Mouse (Mus musculus) forebrain, embryonic 12.5 days (tissue): ENCODE results near the gene Git2. TPM values are rescaled to one million over a fixed set of nuclear protein-coding genes. Genes with fewer than 3 reads are reported as not detected.
A peak's percentile ranks its signal among the peaks of the same experiment; 100 is the strongest.

ENCODE experiments used
- ATAC-seq: fragments of 200-750 bp; cut with Nextera tagmentation; 2 replicates; pipeline ENCODE4 v1.8.0; 2017; ENCODE audit warnings: moderate TSS enrichment; ENCODE audit not compliant: low FRiP score
- H3K27ac ChIP-seq: fragments of 300-500 bp; sonication (generic); 2 replicates; pipeline ENCODE4 v1.5.1; 2016; ENCODE audit warnings: mild to moderate bottlenecking
- H3K27me3 ChIP-seq: fragments of 300-500 bp; sonication (generic); 2 replicates; pipeline ENCODE4 v1.6.1; 2016; ENCODE audit warnings: mild to moderate bottlenecking
- H3K36me3 ChIP-seq: fragments of 300-500 bp; sonication (generic); replicated peaks from 2 replicates; pipeline ENCODE4 v1.6.1; 2016; ENCODE audit warnings: mild to moderate bottlenecking
- H3K4me1 ChIP-seq: fragments of 300-500 bp; sonication (generic); 2 replicates; pipeline ENCODE4 v1.6.1; 2016
- H3K4me2 ChIP-seq: fragments of 300-500 bp; sonication (generic); 2 replicates; pipeline ENCODE4 v1.6.1; 2016; ENCODE audit warnings: mild to moderate bottlenecking, moderate library complexity
- H3K4me3 ChIP-seq: fragments of 300-500 bp; sonication (generic); replicated peaks from 2 replicates; pipeline ENCODE4 v1.5.1; 2016; ENCODE audit warnings: mild to moderate bottlenecking
- H3K9ac ChIP-seq: fragments of 300-500 bp; sonication (generic); 2 replicates; pipeline ENCODE4 v1.6.1; 2016; ENCODE audit warnings: mild to moderate bottlenecking
- H3K9me3 ChIP-seq: fragments of 300-500 bp; sonication (generic); 2 replicates; pipeline ENCODE4 v1.6.1; 2016
- WGBS: fragments of 180-500 bp; shearing (Covaris S2); methylation state at CpG from one replicate; pipeline ENCODE4 v1.1.7; 2016; 5-methylcytosine and 5-hydroxymethylcytosine counted together
- polyA plus RNA-seq: library from polyadenylated mRNA; unstranded; fragments of >200 nt; fragmentation: Nextera tagmentation; extraction: Ambion mirVana; gene quantifications from 2 replicates; pipeline ENCODE4 v1.2.1, GENCODE M21; 2016

Git2 gene
- polyA plus RNA-seq, 1 experiment from 2014 or later = 43.0 TPM

GRCm38 (mm10) chr5:114728160-114728559 is 47.2 kb downstream of the Git2 start:
- WGBS = 86% methylated on average over 10 of the region's 10 CpGs
- no peaks in the 10 kb centered on the region for H3K4me1 ChIP-seq
- no peak for ATAC-seq
- H3K27me3 ChIP-seq = no peaks in the 10 kb centered on the region
- no peak overlapping the region for H3K27ac ChIP-seq
- no peak overlapping the region for H3K9ac ChIP-seq
- no peak overlapping the region for H3K4me3 ChIP-seq
- no peaks in the 10 kb centered on the region for H3K9me3 ChIP-seq
- H3K4me2 ChIP-seq = no peak overlapping the region
- peaks cover 82% of the 10 kb centered on the region for H3K36me3 ChIP-seq

- WGBS = 91% methylated on average over 13 of the region's 13 CpGs
- H3K4me2 ChIP-seq = no peak overlapping the region
- no peaks in the 10 kb centered on the region for H3K9me3 ChIP-seq
- H3K27me3 ChIP-seq = no peaks in the 10 kb centered on the region
- H3K36me3 ChIP-seq = peaks cover 76% of the 10 kb centered on the region
- H3K9ac ChIP-seq = no peak overlapping the region
- H3K4me1 ChIP-seq = no peaks in the 10 kb centered on the region
- H3K27ac ChIP-seq = no peak overlapping the region
- H3K4me3 ChIP-seq = no peak overlapping the region
- ATAC-seq = no peak
These were observed 52.5 kb downstream of the Git2 start for GRCm38 (mm10) chr5:114722846-114723245.

DNA sequence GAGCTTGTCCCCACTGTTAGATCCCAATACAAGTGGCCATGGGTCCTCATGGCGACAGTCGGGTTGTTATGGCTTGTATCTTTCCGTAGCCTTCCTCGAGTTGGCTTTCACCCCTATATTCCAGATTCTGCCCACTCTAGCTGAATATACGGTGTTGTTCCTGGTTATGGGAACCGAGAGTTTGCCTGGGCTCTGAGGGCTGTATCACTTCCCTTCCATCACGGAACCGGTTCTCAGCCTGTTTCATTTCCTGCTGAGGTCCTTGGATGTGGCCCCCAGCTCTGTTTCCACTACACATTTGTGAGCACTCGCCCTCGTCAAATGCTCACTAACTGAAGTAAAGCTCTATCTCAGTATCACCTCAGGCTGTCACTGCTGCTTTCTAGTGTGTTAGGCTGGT is 53.3 kb downstream of the Git2 start:
- H3K9ac ChIP-seq = no peak overlapping the region
- 95% methylated on average over 10 of the region's 10 CpGs for WGBS
- H3K4me1 ChIP-seq = no peaks in the 10 kb centered on the region
- no peak overlapping the region for H3K4me2 ChIP-seq
- H3K4me3 ChIP-seq = no peak overlapping the region
- ATAC-seq = no peak
- no peaks in the 10 kb centered on the region for H3K9me3 ChIP-seq
- no peak overlapping the region for H3K27ac ChIP-seq
- H3K36me3 ChIP-seq = peaks cover 79% of the 10 kb centered on the region
- no peaks in the 10 kb centered on the region for H3K27me3 ChIP-seq

DNA sequence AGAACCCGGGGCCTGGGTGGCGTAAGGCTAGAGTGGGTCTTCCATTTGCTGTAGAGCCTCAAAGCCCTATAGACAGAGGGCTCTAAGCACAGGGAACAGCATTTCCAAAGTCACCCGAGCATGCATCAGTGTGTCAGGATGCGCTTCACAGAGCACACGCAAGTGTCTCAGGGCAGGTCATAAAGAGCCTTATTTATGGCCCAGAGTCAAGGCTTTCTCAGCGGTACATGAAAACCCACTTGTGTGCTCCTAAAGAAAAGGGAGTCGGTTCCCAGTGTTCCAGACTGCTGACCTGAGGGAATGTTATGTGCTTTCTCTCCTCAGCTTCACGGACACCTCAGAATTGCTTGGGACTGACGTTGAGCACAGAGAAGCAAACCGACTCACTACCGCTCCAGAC is 54.5 kb downstream of the Git2 start:
- no peak overlapping the region for H3K4me3 ChIP-seq
- H3K9ac ChIP-seq = no peak overlapping the region
- H3K9me3 ChIP-seq = no peaks in the 10 kb centered on the region
- H3K4me2 ChIP-seq = no peak overlapping the region
- peaks cover 86% of the 10 kb centered on the region for H3K36me3 ChIP-seq
- 92% methylated on average over 11 of the region's 11 CpGs for WGBS
- ATAC-seq = no peak
- H3K27me3 ChIP-seq = no peaks in the 10 kb centered on the region
- no peaks in the 10 kb centered on the region for H3K4me1 ChIP-seq
- H3K27ac ChIP-seq = no peak overlapping the region

DNA sequence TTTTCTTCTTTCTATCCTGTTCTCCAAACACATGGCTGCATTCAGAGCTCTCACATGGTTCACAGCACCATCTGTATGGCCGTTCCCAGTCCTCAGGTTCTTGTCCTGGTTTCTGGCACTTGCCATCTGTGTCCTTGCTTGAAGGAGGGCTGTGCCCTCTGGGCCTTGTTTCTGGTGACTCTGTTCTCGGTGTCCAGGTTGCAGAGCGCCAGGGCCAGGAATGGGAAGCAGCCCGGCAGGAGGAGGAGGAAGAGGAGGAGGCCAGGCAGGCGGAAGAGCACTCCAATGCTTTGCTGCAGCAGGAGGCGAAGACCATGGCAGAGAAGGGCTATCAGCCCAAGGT is 55.4 kb downstream of the Git2 start:
- Histone ChIP-seq H3K9me3 (no peaks in the 10 kb centered on the region), H3K4me2 (no peak overlapping the region), H3K36me3 (peaks cover 87% of the 10 kb centered on the region), H3K4me3 (no peak overlapping the region), H3K9ac (no peak overlapping the region), H3K27me3 (no peaks in the 10 kb centered on the region), H3K4me1 (no peaks in the 10 kb centered on the region), H3K27ac (no peak overlapping the region)
- WGBS = 89% methylated on average over 6 of the region's 6 CpGs
- ATAC-seq = no peak

GRCm38 (mm10) chr5:114719003-114719927 is 56.1 kb downstream of the Git2 start:
- Histone ChIP-seq H3K36me3 (peaks cover 92% of the 10 kb centered on the region), H3K27me3 (no peaks in the 10 kb centered on the region), H3K4me2 (no peak overlapping the region), H3K9ac (no peak overlapping the region), H3K4me1 (no peaks in the 10 kb centered on the region), H3K9me3 (no peaks in the 10 kb centered on the region), H3K4me3 (no peak overlapping the region), H3K27ac (no peak overlapping the region)
- WGBS = 90% methylated on average over 20 of the region's 20 CpGs
- no peak for ATAC-seq

GRCm38 (mm10) chr5:114718483-114718882 is 56.8 kb downstream of the Git2 start:
- H3K4me2 ChIP-seq = no peak overlapping the region
- H3K27ac ChIP-seq = no peak overlapping the region
- H3K9me3 ChIP-seq = no peaks in the 10 kb centered on the region
- no peaks in the 10 kb centered on the region for H3K27me3 ChIP-seq
- no peak overlapping the region for H3K9ac ChIP-seq
- H3K36me3 ChIP-seq = peaks cover 92% of the 10 kb centered on the region
- WGBS = 94% methylated on average over 13 of the region's 13 CpGs
- no peaks in the 10 kb centered on the region for H3K4me1 ChIP-seq
- H3K4me3 ChIP-seq = no peak overlapping the region
- no peak for ATAC-seq

DNA sequence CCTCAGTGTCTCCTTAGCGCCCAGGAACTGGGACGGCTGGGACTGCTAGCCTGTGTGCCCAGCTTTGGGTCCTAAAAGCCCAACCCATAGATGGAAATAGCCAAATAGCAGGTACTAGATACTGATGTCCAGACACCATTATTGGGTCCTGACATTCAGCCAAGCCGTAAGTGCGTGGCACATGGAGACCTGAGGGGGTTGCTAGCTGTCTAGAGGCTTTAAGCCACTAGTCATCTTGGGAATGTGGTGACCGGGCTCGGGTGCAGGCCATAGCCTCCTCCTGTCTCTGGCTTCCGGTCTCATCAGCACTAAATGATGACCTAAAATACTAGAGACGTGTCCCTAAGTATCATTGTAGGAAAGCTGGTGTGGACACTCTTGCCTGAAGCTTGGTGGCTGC is 57.4 kb downstream of the Git2 start:
- no peak overlapping the region for H3K4me3 ChIP-seq
- H3K4me1 ChIP-seq = no peaks in the 10 kb centered on the region
- H3K27ac ChIP-seq = no peak overlapping the region
- no peak overlapping the region for H3K9ac ChIP-seq
- 90% methylated on average over 8 of the region's 8 CpGs for WGBS
- H3K9me3 ChIP-seq = no peaks in the 10 kb centered on the region
- H3K27me3 ChIP-seq = no peaks in the 10 kb centered on the region
- H3K36me3 ChIP-seq = peaks cover 93% of the 10 kb centered on the region
- H3K4me2 ChIP-seq = no peak overlapping the region
- no peak for ATAC-seq

GRCm38 (mm10) chr5:114717292-114717691 is 58.0 kb downstream of the Git2 start:
- Histone ChIP-seq H3K9ac (no peak overlapping the region), H3K36me3 (peaks cover 95% of the 10 kb centered on the region), H3K4me1 (no peaks in the 10 kb centered on the region), H3K4me2 (no peak overlapping the region), H3K4me3 (no peak overlapping the region), H3K27me3 (no peaks in the 10 kb centered on the region), H3K27ac (no peak overlapping the region), H3K9me3 (no peaks in the 10 kb centered on the region)
- no peak for ATAC-seq
- 93% methylated on average over 12 of the region's 12 CpGs for WGBS

DNA sequence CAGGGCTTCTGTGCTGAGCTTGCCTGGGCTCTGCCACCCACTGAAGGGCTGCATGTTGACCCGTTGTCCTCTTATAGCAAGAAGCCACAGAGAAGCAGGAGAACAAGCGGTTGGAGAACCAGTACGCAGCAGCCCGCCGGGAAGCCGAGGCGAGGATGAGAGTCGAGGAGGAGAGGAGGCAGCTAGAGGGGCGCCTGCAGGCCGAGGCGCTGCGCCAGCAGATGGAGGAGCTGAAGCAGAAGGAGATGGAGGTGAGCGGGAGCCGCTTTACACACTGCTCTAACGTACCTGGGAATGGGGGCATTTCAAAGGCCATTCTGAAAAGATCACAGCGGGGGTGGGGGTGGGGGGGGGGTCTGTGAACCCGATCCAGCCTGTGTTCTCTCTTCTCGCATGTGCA is 60.8 kb downstream of the Git2 start:
- no peak for ATAC-seq
- Histone ChIP-seq H3K9ac (no peak overlapping the region), H3K4me3 (no peak overlapping the region), H3K4me2 (no peak overlapping the region), H3K27me3 (no peaks in the 10 kb centered on the region), H3K4me1 (no peaks in the 10 kb centered on the region), H3K27ac (no peak overlapping the region), H3K36me3 (peaks cover 94% of the 10 kb centered on the region), H3K9me3 (no peaks in the 10 kb centered on the region)
- WGBS = 90% methylated on average over 18 of the region's 18 CpGs

- Histone ChIP-seq H3K36me3 (peaks cover 47% of the 10 kb centered on the region), H3K4me3 (no peak overlapping the region), H3K4me1 (peaks cover 9% of the 10 kb centered on the region), H3K9ac (no peak overlapping the region), H3K27ac (no peak overlapping the region), H3K4me2 (no peak overlapping the region), H3K27me3 (0 out of 2 replicates have a peak, but pooled peaks cover 3% of the 10 kb centered on the region), H3K9me3 (no peaks in the 10 kb centered on the region)
- WGBS = 96% methylated on average over 21 of the region's 21 CpGs
- no peak for ATAC-seq
These were observed 66.0 kb downstream of the Git2 start for GRCm38 (mm10) chr5:114709357-114709756.

DNA sequence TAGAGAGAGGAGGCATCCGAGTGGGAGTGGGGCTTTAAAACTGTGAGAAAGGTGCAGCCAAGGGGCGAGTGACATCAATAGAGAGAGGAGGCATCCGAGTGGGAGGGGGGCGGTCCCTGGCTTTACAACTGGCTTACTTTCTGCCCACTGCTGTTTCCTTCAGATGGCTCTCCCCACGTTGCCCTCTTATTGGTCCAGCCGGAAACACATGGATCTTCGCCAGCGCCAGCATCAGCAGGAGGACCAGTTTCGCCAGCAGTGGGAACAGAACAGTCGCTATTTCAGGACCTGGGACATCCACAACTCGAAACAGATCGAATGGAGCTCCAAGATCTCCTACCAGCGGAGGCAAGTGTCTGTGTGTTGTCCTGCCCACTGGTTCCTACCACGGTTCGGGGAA is 66.8 kb downstream of the Git2 start:
- H3K9ac ChIP-seq = peak overlapping the region; percentile 79
- peak overlapping the region; percentile 71 for H3K4me2 ChIP-seq
- WGBS = 60% methylated on average over 15 of the region's 15 CpGs
- no peak overlapping the region for H3K27ac ChIP-seq
- peak overlapping the region; percentile 74 for H3K4me3 ChIP-seq
- H3K27me3 ChIP-seq = peaks cover 3% of the 10 kb centered on the region; the same call in 1 of the 2 replicates
- no peaks in the 10 kb centered on the region for H3K9me3 ChIP-seq
- H3K4me1 ChIP-seq = peaks cover 9% of the 10 kb centered on the region
- no peak for ATAC-seq
- H3K36me3 ChIP-seq = peaks cover 39% of the 10 kb centered on the region
